Mouse (Mus musculus) midbrain, embryonic 11.5 days (tissue): ENCODE data around the gene Col24a1. TPM values are rescaled to one million over a fixed set of nuclear protein-coding genes. Genes with fewer than 3 reads are reported as not detected.
A peak's percentile ranks its signal among the peaks of the same experiment; 100 is the strongest.

Source experiments
- ATAC-seq: fragments of 200-750 bp; cut with Nextera tagmentation; 2 replicates; pipeline ENCODE4 v1.8.0; 2017; ENCODE audit warnings: moderate TSS enrichment, moderate library complexity; ENCODE audit not compliant: low FRiP score
- DNase-seq: peaks from one replicate; pipeline ENCODE4 v3.0.0; 2015; ENCODE audit warnings: low spot score; ENCODE audit errors: missing footprints
- H3K27ac ChIP-seq: fragments of 300-500 bp; sonication (generic); 2 replicates; pipeline ENCODE4 v1.5.1; 2014; ENCODE audit warnings: low read depth, low read length
- H3K27me3 ChIP-seq: fragments of 300-500 bp; sonication (generic); 2 replicates; pipeline ENCODE4 v1.6.1; 2014; ENCODE audit warnings: mild to moderate bottlenecking, low read length, moderate library complexity, mixed read lengths; ENCODE audit not compliant: control insufficient read depth, insufficient read depth
- H3K36me3 ChIP-seq: fragments of 300-500 bp; sonication (generic); 2 replicates; pipeline ENCODE4 v1.6.1; 2014; ENCODE audit warnings: mild to moderate bottlenecking, low read length, moderate library complexity, mixed read lengths; ENCODE audit not compliant: control insufficient read depth, insufficient read depth
- H3K4me1 ChIP-seq: fragments of 300-500 bp; sonication (generic); 2 replicates; pipeline ENCODE4 v1.6.1; 2014; ENCODE audit warnings: low read length; ENCODE audit not compliant: control insufficient read depth, insufficient read depth
- H3K4me2 ChIP-seq: fragments of 300-500 bp; sonication (generic); 2 replicates; pipeline ENCODE4 v1.6.1; 2014; ENCODE audit warnings: mild to moderate bottlenecking, moderate library complexity
- H3K4me3 ChIP-seq: fragments of 300-500 bp; sonication (generic); 2 replicates; pipeline ENCODE4 v1.5.1; 2014; ENCODE audit warnings: low read depth, low read length
- H3K9ac ChIP-seq: fragments of 300-500 bp; sonication (generic); 2 replicates; pipeline ENCODE4 v1.6.1; 2014; ENCODE audit warnings: low read length
- H3K9me3 ChIP-seq: fragments of 300-500 bp; sonication (generic); 2 replicates; pipeline ENCODE4 v1.6.1; 2016; ENCODE audit warnings: low read length; ENCODE audit not compliant: control insufficient read depth
- WGBS: fragments of 180-500 bp; shearing (Covaris S2); extraction: QIAGEN DNeasy Blood & Tissue Kit; methylation state at CpG from one replicate; pipeline ENCODE4 v1.1.7; 2014; 5-methylcytosine and 5-hydroxymethylcytosine counted together
- polyA plus RNA-seq: library from polyadenylated mRNA; unstranded; fragments of >200 nt; fragmentation: Nextera tagmentation; extraction: Ambion mirVana; gene quantifications from 2 replicates; pipeline ENCODE4 v1.2.1, GENCODE M21; 2014

The Col24a1 gene
- polyA plus RNA-seq, 1 experiment from 2014 or later: 0.38 TPM

DNA sequence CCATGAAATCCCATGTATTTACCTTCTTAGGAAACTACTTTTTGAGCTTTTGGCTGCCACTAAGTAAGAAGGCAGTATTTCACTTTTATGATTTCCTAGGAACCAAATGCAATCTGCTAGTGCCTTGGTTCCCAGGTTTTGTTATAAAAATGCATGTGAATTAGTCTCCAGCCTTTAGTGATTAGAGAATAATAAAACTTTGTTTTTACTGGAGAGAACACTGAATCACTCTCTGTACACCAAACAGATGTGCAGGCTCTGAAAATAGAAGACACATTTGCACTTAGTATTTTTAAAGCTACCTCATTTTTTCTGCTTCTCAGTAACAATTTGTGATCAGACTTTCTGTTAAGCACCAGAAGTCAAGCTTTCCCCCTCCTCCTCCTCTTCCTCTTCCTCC is 94.2 kb downstream of the Col24a1 start:
- ATAC-seq (no peak), DNase-seq (no peak)
- no peaks in the 10 kb centered on the region for H3K36me3 ChIP-seq

DNA sequence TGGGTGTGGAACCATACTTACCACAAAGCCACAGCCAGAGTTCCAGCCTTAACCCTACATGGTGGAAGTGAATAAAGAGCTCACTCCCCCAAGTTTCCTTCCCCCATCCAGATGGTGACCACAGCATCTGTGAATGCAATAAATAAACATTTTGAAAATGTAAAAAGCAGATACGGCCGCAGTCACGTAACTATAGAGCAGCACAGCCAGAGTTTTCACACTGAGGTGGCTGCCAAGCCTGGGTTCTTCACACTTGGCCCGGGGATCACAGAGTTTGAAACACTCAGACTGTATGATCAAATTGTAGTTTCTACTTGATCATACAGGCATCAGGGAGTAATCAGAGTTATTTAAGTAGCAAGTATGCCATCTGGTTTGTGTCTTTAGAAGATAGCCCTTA is 98.4 kb downstream of the Col24a1 start:
- Histone ChIP-seq H3K4me1 (no peaks in the 10 kb centered on the region), H3K27ac (no peak overlapping the region), H3K4me2 (no peak overlapping the region), H3K9me3 (no peaks in the 10 kb centered on the region), H3K27me3 (no peaks in the 10 kb centered on the region), H3K4me3 (no peak overlapping the region), H3K36me3 (no peaks in the 10 kb centered on the region), H3K9ac (no peak overlapping the region)
- DNase-seq (no peak), ATAC-seq (no peak)
- 96% methylated on average over 4 of the region's 4 CpGs for WGBS

More for the DNA sequence above, 94.2 kb downstream of the Col24a1 start:
- Histone ChIP-seq H3K4me2 (no peak overlapping the region), H3K9me3 (no peaks in the 10 kb centered on the region), H3K27me3 (no peaks in the 10 kb centered on the region), H3K4me3 (no peak overlapping the region), H3K27ac (no peak overlapping the region), H3K4me1 (no peaks in the 10 kb centered on the region), H3K9ac (no peak overlapping the region)

DNA sequence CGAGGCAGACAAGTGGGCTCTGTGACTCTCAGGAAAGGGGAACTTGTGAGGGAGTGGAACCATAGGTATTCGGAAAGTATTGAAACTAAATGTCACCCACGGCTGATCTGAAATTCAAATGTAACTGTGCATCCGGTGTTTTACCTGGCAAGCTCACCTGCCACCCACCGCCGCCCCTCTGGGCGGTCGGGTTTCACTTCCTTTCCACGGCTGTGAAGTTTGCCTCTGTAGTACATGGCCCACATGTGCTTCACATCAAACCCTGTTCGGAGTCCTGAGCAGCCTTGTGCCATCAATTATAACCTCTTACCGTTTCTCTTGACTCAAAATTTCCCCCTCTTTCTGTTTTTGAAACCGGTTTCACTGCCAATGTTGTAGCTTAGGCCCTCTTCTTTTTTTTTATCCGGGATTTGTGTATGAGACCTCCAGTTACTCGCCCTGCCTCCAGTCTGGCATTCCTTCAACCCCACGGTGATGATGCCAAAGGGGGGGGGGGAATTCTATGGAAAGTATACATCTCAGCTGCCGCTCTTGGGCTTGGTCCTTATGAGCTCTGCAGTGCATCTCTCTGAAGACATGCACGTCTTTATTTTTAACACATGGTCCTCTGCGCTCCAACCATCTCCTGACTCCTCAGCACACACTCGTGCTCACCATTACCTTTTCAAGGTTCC is 99.9 kb downstream of the Col24a1 start:
- H3K4me2 ChIP-seq: no peak overlapping the region
- no peaks in the 10 kb centered on the region for H3K4me1 ChIP-seq
- DNase-seq: no peak
- no peak overlapping the region for H3K9ac ChIP-seq
- H3K27me3 ChIP-seq: no peaks in the 10 kb centered on the region
- H3K36me3 ChIP-seq: no peaks in the 10 kb centered on the region
- H3K27ac ChIP-seq: no peak overlapping the region
- no peak for ATAC-seq
- H3K9me3 ChIP-seq: no peaks in the 10 kb centered on the region
- 86% methylated on average over 19 of the region's 19 CpGs for WGBS
- no peak overlapping the region for H3K4me3 ChIP-seq

DNA sequence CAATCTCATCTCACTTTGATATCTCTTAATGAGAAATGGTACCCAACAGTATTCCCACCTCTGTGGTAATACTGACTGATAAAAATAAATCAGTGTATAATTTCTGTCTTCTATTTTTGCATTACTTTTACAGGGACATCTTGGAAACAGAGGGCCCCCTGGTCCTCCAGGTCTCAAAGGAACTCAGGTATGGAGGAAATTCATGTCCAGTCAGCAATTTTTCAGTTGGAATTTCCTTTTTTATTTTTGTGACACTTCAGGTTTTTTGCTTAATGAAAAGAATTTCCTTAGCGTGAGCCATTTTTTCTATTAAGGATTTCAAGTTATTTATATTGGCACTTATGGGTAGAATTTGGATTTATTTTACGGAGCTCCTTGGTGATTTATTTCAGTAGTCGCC is 106.9 kb downstream of the Col24a1 start:
- Histone ChIP-seq H3K4me2 (no peak overlapping the region), H3K36me3 (no peaks in the 10 kb centered on the region), H3K9ac (no peak overlapping the region), H3K4me3 (no peak overlapping the region), H3K4me1 (no peaks in the 10 kb centered on the region), H3K27ac (no peak overlapping the region), H3K9me3 (no peaks in the 10 kb centered on the region), H3K27me3 (no peaks in the 10 kb centered on the region)
- WGBS: 92% methylated on average over 3 of the region's 3 CpGs
- DNase-seq (no peak), ATAC-seq (no peak)

DNA sequence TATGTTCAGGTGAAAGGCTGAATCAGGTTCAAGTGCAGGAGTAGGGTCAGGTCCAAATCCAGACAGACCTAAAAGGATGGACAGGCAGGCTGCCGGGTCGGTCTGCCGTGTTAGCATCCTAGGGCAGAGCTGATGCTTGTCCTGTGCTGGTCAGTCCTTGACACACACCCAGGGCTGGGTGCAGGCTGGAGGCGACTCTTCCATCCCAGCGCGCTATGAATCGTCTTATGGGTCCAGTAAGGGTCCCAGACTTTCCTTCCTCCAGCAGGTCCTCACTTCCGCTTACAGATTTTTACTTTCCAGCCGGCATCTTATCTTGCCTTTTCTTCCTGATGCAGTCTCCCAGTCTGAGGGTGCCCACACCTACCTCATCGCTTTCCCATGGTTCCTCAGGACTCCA is 110.0 kb downstream of the Col24a1 start:
- Histone ChIP-seq H3K4me3 (no peak overlapping the region), H3K27me3 (no peaks in the 10 kb centered on the region), H3K9me3 (no peaks in the 10 kb centered on the region), H3K4me2 (peak overlapping the region; percentile 31; the same call in 1 of the 2 replicates), H3K9ac (no peak overlapping the region), H3K4me1 (no peaks in the 10 kb centered on the region), H3K27ac (no peak overlapping the region), H3K36me3 (no peaks in the 10 kb centered on the region)
- ATAC-seq (no peak), DNase-seq (peak; percentile 85)
- 85% methylated on average over 10 of the region's 10 CpGs for WGBS

DNA sequence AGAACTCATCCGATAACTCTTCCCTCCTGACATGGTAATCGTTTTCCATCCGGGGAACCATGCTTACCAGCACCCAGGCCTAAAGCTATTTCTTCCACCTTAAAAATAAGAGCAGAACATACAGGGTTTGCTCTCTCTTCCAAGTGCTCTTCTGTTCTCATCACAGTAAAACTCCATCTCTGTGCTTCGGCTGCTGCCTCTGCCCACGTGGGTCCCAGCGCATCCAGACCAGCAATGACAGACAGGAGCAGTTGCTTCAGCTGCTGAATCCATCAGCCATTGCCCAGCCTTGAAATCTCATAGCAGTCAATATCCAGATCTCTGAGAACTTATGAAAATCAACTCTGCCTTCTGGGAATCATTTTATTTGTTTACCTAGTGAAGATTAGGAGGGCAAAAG is 110.7 kb downstream of the Col24a1 start:
- H3K9ac ChIP-seq: no peak overlapping the region
- no peaks in the 10 kb centered on the region for H3K4me1 ChIP-seq
- no peak overlapping the region for H3K27ac ChIP-seq
- peak overlapping the region; percentile 31 for H3K4me2 ChIP-seq
- H3K9me3 ChIP-seq: no peaks in the 10 kb centered on the region
- 57% methylated on average over 6 of the region's 6 CpGs for WGBS
- H3K27me3 ChIP-seq: no peaks in the 10 kb centered on the region
- DNase-seq (no peak), ATAC-seq (peak; percentile 62)
- no peak overlapping the region for H3K4me3 ChIP-seq
- H3K36me3 ChIP-seq: no peaks in the 10 kb centered on the region

DNA sequence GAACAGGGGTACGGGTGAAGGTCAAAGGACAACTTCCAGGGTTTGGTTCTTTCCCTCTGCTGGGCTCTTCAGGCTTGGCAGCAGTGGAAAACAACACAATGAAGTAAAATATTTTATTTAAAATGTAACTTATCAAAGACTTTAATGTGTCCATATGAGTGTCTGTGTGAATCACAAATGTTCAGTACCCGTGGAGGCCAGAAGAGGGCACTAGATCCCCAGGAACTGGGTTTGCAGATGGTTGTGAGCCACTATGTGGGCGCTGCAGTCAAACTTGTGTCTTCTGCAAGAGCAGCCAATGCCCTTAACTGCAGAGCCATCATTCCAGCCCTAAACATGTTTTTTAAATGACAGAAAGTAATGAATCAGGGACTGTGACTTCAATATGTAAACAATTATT is 115.8 kb downstream of the Col24a1 start:
- no peak overlapping the region for H3K27ac ChIP-seq
- WGBS: 66% methylated on average over 3 of the region's 3 CpGs

DNA sequence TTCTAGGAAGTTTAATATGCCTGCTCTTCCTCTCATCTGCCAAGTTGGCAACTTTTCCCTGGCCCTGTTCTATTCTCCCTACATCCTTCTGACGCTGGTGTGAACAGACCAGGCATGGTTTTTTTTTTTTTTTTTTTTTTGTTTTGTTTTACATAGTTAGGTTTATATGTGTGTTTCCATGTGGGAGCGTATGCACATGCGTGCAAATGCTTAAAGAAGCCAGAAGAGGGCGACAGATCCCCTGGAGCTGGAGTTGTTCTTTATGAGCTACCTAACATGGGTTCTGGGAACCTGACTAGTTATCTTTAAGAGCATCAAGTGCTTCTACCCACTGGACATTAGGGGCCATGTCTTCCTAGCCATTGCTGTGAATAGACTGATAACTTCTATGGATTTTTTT is 119.9 kb downstream of the Col24a1 start:
- no peak overlapping the region for H3K4me2 ChIP-seq
- H3K36me3 ChIP-seq: no peaks in the 10 kb centered on the region
- DNase-seq (no peak), ATAC-seq (no peak)
- H3K27ac ChIP-seq: no peak overlapping the region
- H3K9ac ChIP-seq: no peak overlapping the region
- no peaks in the 10 kb centered on the region for H3K9me3 ChIP-seq
- H3K4me3 ChIP-seq: no peak overlapping the region
- 26% methylated on average over 4 of the region's 4 CpGs for WGBS
- H3K27me3 ChIP-seq: no peaks in the 10 kb centered on the region
- no peaks in the 10 kb centered on the region for H3K4me1 ChIP-seq

More for the DNA sequence above, 115.8 kb downstream of the Col24a1 start:
- ATAC-seq: no peak
- H3K36me3 ChIP-seq: no peaks in the 10 kb centered on the region
- peak; percentile 85 for DNase-seq
- no peak overlapping the region for H3K4me3 ChIP-seq
- H3K9ac ChIP-seq: no peak overlapping the region
- no peaks in the 10 kb centered on the region for H3K9me3 ChIP-seq
- no peak overlapping the region for H3K4me2 ChIP-seq
- no peaks in the 10 kb centered on the region for H3K4me1 ChIP-seq
- no peaks in the 10 kb centered on the region for H3K27me3 ChIP-seq

DNA sequence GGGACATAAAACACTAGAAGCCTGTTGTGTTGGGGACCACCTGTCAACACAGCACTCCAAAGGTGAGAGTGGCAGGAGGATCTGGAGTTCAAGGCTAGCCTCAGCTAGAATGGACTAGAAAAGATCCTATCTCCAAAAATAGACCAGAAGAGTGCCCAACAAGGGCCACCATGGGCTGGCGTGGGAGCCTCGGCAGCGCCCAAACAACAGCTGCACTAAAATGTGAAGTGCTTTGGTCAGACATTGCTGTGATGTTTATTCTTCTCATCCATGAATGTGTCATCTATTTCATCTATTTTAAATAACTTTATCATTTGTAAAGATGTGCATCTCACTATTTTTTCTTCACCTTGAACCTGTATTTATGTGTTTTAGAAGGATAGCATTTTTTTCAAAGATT is 122.1 kb downstream of the Col24a1 start:
- H3K4me2 ChIP-seq: no peak overlapping the region
- DNase-seq (no peak), ATAC-seq (no peak)
- no peak overlapping the region for H3K27ac ChIP-seq
- WGBS: 95% methylated on average over 3 of the region's 3 CpGs
- H3K9ac ChIP-seq: no peak overlapping the region
- H3K36me3 ChIP-seq: no peaks in the 10 kb centered on the region
- H3K9me3 ChIP-seq: no peaks in the 10 kb centered on the region
- H3K27me3 ChIP-seq: no peaks in the 10 kb centered on the region
- no peak overlapping the region for H3K4me3 ChIP-seq
- no peaks in the 10 kb centered on the region for H3K4me1 ChIP-seq
